Mouse (Mus musculus) liver, embryonic 15.5 days (tissue): ENCODE results near the gene Gm21118. TPM values are rescaled to one million over a fixed set of nuclear protein-coding genes. Genes with fewer than 3 reads are reported as not detected.
"Not testable (repeated sequence)": the region's sequence is repeated elsewhere in the genome, so short reads cannot be mapped to it uniquely, and the experiment has no call there.

Source experiments
- ATAC-seq: fragments of 200-750 bp; cut with Nextera tagmentation; 2 replicates; pipeline ENCODE4 v1.8.0; 2017; ENCODE audit warnings: moderate number of reproducible peaks, mild to moderate bottlenecking, moderate library complexity; ENCODE audit not compliant: insufficient read depth
- H3K27ac ChIP-seq: fragments of 300-500 bp; sonication (generic); replicated peaks from 2 replicates; pipeline ENCODE4 v1.5.1; 2015; ENCODE audit warnings: mild to moderate bottlenecking, inconsistent platforms
- H3K27me3 ChIP-seq: fragments of 300-500 bp; sonication (generic); 2 replicates; pipeline ENCODE4 v1.6.1; 2015; ENCODE audit warnings: mild to moderate bottlenecking, inconsistent platforms
- H3K36me3 ChIP-seq: fragments of 300-500 bp; sonication (generic); replicated peaks from 2 replicates; pipeline ENCODE4 v1.6.1; 2015; ENCODE audit warnings: moderate library complexity, mild to moderate bottlenecking, inconsistent platforms
- H3K4me1 ChIP-seq: fragments of 300-500 bp; sonication (generic); replicated peaks from 2 replicates; pipeline ENCODE4 v1.6.1; 2015; ENCODE audit warnings: inconsistent platforms
- H3K4me2 ChIP-seq: fragments of 300-500 bp; sonication (generic); 2 replicates; pipeline ENCODE4 v1.6.1; 2015; ENCODE audit warnings: moderate library complexity, mild to moderate bottlenecking, inconsistent platforms
- H3K4me3 ChIP-seq: fragments of 300-500 bp; sonication (generic); replicated peaks from 2 replicates; pipeline ENCODE4 v1.5.1; 2015; ENCODE audit warnings: mild to moderate bottlenecking, inconsistent platforms
- H3K9ac ChIP-seq: fragments of 300-500 bp; sonication (generic); 2 replicates; pipeline ENCODE4 v1.6.1; 2015; ENCODE audit warnings: moderate library complexity, mild to moderate bottlenecking, inconsistent platforms
- H3K9me3 ChIP-seq: fragments of 300-500 bp; sonication (generic); replicated peaks from 2 replicates; pipeline ENCODE4 v1.6.1; 2016; ENCODE audit warnings: inconsistent platforms
- WGBS: fragments of 180-500 bp; shearing (Covaris S2); methylation state at CpG from one replicate; pipeline ENCODE4 v1.1.7; 2015; ENCODE audit warnings: mixed read lengths; ENCODE audit not compliant: insufficient replicate concordance; 5-methylcytosine and 5-hydroxymethylcytosine counted together
- polyA plus RNA-seq: library from polyadenylated mRNA; unstranded; fragments of >200 nt; fragmentation: Nextera tagmentation; extraction: Ambion mirVana; gene quantifications from 2 replicates; pipeline ENCODE4 v1.2.1, GENCODE M21; 2015

Gm21118 gene
- polyA plus RNA-seq, result not detected in 2 replicates

DNA sequence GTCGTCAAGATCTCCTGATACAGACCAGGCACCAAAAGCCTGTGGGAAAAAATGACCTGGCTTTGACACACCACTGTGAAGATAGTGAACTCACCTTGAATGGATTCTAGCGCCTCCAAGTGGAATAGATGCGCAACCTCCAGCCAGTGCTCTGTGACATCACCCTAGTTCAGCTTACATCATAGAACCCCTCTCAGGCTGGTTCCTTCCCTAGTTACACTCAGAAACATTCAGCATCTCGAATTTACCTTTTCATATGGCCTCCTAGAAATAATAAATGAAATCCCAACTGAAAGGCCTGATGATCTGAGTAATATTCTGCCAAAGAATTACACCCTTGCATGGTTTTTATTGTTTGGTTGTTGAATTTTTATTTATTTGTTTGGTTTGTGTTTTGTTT, at the start of gene Gm21118:
Gene Gm21118, minus strand, starts transcription at position 101 of the 400 bp plus-strand sequence.
- ATAC-seq, H3K4me2 ChIP-seq, H3K4me1 ChIP-seq, H3K4me3 ChIP-seq, H3K27me3 ChIP-seq, H3K9me3 ChIP-seq, H3K36me3 ChIP-seq, H3K9ac ChIP-seq, H3K27ac ChIP-seq: not testable (repeated sequence)
- no CpG with 5 or more reads among the region's 4 CpGs for WGBS

GRCm38 (mm10) chrY:70303187-70303586, 29.7 kb upstream of the Gm21118 start, which contains the start of the genes Gm29423 and Gm29644:
TSS of gene Gm29423 (minus strand) at chrY:70303287.
TSS of gene Gm29644 (minus strand) at chrY:70303343.
- H3K36me3 ChIP-seq, H3K4me2 ChIP-seq, H3K27ac ChIP-seq, H3K4me3 ChIP-seq, ATAC-seq, H3K9me3 ChIP-seq, H3K27me3 ChIP-seq, H3K4me1 ChIP-seq, H3K9ac ChIP-seq: not testable (repeated sequence)
- no CpG with 5 or more reads among the region's 2 CpGs for WGBS

Other genes starting within 250 kb of the Gm21118 start
- not detected in 2 replicates for gene Gm29423, start 29.6 kb upstream of the Gm21118 start, polyA plus RNA-seq
- gene Gm29644, start 29.7 kb upstream of the Gm21118 start, polyA plus RNA-seq, result not detected in 2 replicates
- gene Gm20888, start 168.2 kb upstream of the Gm21118 start, polyA plus RNA-seq, result not detected in 2 replicates